8 mouse cellular contexts compared by ENCODE assay signal in the genomic region with DNA sequence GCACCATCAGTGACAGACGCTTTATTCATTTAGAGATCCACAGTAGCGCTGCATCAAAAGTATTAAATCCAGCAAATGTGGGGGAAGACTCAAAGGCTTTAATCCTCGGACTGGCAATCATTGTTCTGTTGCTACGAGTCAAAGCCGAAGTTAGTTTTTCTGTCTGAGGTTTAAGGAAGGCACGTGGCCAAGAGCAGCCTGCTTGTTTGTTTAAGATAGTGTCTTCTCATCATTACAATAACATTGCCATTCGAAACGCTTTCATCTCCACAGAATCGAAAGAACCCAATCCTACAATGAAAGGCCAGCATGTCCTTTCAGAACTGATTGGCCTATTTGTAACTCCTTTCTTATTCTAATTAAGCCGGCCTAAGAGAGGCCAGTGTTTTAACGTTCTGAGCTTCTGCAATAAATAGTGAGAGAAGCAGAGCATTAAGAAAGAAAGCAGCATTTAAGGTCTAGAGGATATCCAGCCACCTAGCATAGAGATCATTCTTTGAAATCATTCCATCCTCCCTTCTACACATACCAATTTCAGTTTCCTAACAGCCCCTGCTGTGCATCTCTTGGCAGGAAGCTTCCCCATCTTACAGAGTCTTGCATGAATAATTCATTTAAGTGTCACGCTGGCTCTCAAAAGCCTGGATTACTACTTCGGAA.
DNase-seq lines count a peak whose midpoint lies in the region; ATAC-seq lines count a peak whose summit lies in the region.

No protein-coding gene starts in this region.

- H3K9me3 ChIP-seq in lung, embryonic 15.5 days = no peaks in the 10 kb centered on the region
- no peaks in the 10 kb centered on the region for H3K9me3 ChIP-seq in forebrain, embryonic 16.5 days (ENCODE audit: control insufficient read depth, low read length)
- H3K9me3 ChIP-seq in neural tube, embryonic 13.5 days = no peaks in the 10 kb centered on the region

- 2% methylated on average over 13 of the region's 13 CpGs for WGBS in lung, embryonic 15.5 days
- 0% methylated on average over 13 of the region's 13 CpGs for WGBS in forebrain, embryonic 16.5 days
- 2% methylated on average over 13 of the region's 13 CpGs for WGBS in neural tube, embryonic 13.5 days

- no peaks in the 10 kb centered on the region for H3K4me1 ChIP-seq in lung, embryonic 15.5 days
- H3K4me1 ChIP-seq in forebrain, embryonic 16.5 days (replicated peaks; ENCODE audit: control insufficient read depth, insufficient read depth, low read length) = peaks cover 17% of the 10 kb centered on the region
- peaks cover 19% of the 10 kb centered on the region for H3K4me1 ChIP-seq in neural tube, embryonic 13.5 days (replicated peaks)

- no peak overlapping the region for H3K4me3 ChIP-seq in lung, embryonic 15.5 days
- H3K4me3 ChIP-seq in forebrain, embryonic 16.5 days (replicated peaks; ENCODE audit: low read length) = peak overlapping the region; percentile 19
- peak overlapping the region; percentile 23 for H3K4me3 ChIP-seq in neural tube, embryonic 13.5 days

- 0 out of 2 replicates have a peak, but pooled peaks cover 4% of the 10 kb centered on the region for H3K27me3 ChIP-seq in lung, embryonic 15.5 days
- H3K27me3 ChIP-seq in forebrain, embryonic 16.5 days (replicated peaks; ENCODE audit: control insufficient read depth, insufficient read depth, low read length) = no peaks in the 10 kb centered on the region; the same call in 1 of the 2 replicates
- peaks cover 45% of the 10 kb centered on the region for H3K27me3 ChIP-seq in neural tube, embryonic 13.5 days

- H3K27ac ChIP-seq in lung, embryonic 15.5 days = no peak overlapping the region
- H3K27ac ChIP-seq in forebrain, embryonic 16.5 days (ENCODE audit: low read length) = peak overlapping the region; percentile 20
- peak overlapping the region; percentile 52; the same call in 1 of the 2 replicates for H3K27ac ChIP-seq in neural tube, embryonic 13.5 days (replicated peaks)

- DNase-seq in heart, adult 11 months = peak; percentile 30
- no peak for DNase-seq in heart, adult 18-20 months
- DNase-seq in lung, postnatal 14 days = no peak
- no peak for DNase-seq in c-Kit-positive CD71-positive TER-119-positive erythroid progenitor cells, embryonic 14.5 days (ENCODE audit: low spot score)
- DNase-seq in urinary bladder, postnatal 4 days (ENCODE audit: low spot score in 2 of 2) = no peak

- no peak for ATAC-seq in lung, embryonic 15.5 days (ENCODE audit: borderline replicate concordance, extremely low read depth, low FRiP score, low TSS enrichment)
- ATAC-seq in forebrain, embryonic 16.5 days = peak; percentile 91
- ATAC-seq in neural tube, embryonic 13.5 days (ENCODE audit: low read depth) = peak; percentile 87

- H3K36me3 ChIP-seq in lung, embryonic 15.5 days = no peaks in the 10 kb centered on the region
- H3K36me3 ChIP-seq in forebrain, embryonic 16.5 days (ENCODE audit: control insufficient read depth, insufficient read depth) = no peaks in the 10 kb centered on the region
- no peaks in the 10 kb centered on the region for H3K36me3 ChIP-seq in neural tube, embryonic 13.5 days

- H3K4me2 ChIP-seq in lung, embryonic 15.5 days = peak overlapping the region; percentile 31; the same call in 1 of the 2 replicates
- peak overlapping the region; percentile 53 for H3K4me2 ChIP-seq in forebrain, embryonic 16.5 days (ENCODE audit: low read length)
- H3K4me2 ChIP-seq in neural tube, embryonic 13.5 days = peak overlapping the region; percentile 54

- H3K9ac ChIP-seq in lung, embryonic 15.5 days = no peak overlapping the region
- H3K9ac ChIP-seq in forebrain, embryonic 16.5 days (replicated peaks; ENCODE audit: low read depth, low read length) = peak overlapping the region; percentile 28
- peak overlapping the region; percentile 22; the same call in 1 of the 2 replicates for H3K9ac ChIP-seq in neural tube, embryonic 13.5 days
